Mouse (Mus musculus) ES-E14 (cell line): ENCODE measurements at regions not wholly inside any gene's neighbourhood (a gene's known extent, or its start where the extent isn't known, plus 50 kb on each side); places are given as distances from the start of the nearest gene placed in this dataset.

Experiments
- DNase-seq: peaks from one replicate; pipeline ENCODE4 v3.0.0-alpha.2; 2013; ENCODE audit warnings: low read depth, low spot score
- H3K27ac ChIP-seq: 2 replicates; pipeline ENCODE4 v1.5.1; 2012; ENCODE audit warnings: low read depth, mild to moderate bottlenecking, low read length, moderate library complexity, mixed read lengths; ENCODE audit not compliant: poor library complexity, insufficient read depth, severe bottlenecking
- H3K36me3 ChIP-seq: 2 replicates; pipeline ENCODE4 v1.6.1; 2012; ENCODE audit warnings: mild to moderate bottlenecking, low read length, moderate library complexity, mixed read lengths; ENCODE audit not compliant: control insufficient read depth, poor library complexity, insufficient read depth, severe bottlenecking
- H3K4me1 ChIP-seq, 2 experiments: fragments of 150-350 bp in 1 of 2; sonication (generic) in 1 of 2; 2 replicates each; pipeline ENCODE4 v1.6.1; 2012; ENCODE audit warnings: low read length in 2 of 2, mild to moderate bottlenecking in 1 of 2, mixed read lengths in 1 of 2; ENCODE audit not compliant: control insufficient read depth in 2 of 2, insufficient read depth in 2 of 2, poor library complexity in 1 of 2
- H3K4me3 ChIP-seq, 2 experiments: fragments of 150-350 bp in 1 of 2; sonication (generic) in 1 of 2; 2 replicates each; pipeline ENCODE4 v1.5.1; 2012; ENCODE audit warnings: low read length in 2 of 2, low read depth in 1 of 2, mild to moderate bottlenecking in 1 of 2, mixed read lengths in 1 of 2; ENCODE audit not compliant: insufficient read depth in 1 of 2, poor library complexity in 1 of 2, severe bottlenecking in 1 of 2
- H3K9ac ChIP-seq: 2 replicates; pipeline ENCODE4 v1.6.1; 2012; ENCODE audit warnings: low read depth, mild to moderate bottlenecking, low read length, mixed read lengths; ENCODE audit not compliant: poor library complexity, insufficient read depth, severe bottlenecking
- H3K9me3 ChIP-seq: fragments of 150-350 bp; sonication (generic); 2 replicates; pipeline ENCODE4 v1.6.1; 2012; ENCODE audit warnings: low read depth, mild to moderate bottlenecking, low read length; ENCODE audit not compliant: control insufficient read depth, insufficient read depth
- CHD2 ChIP-seq: IDR thresholded peaks from 2 replicates; pipeline ENCODE4 v1.6.1; 2014; ENCODE audit warnings: mild to moderate bottlenecking, low read depth, low read length, inconsistent platforms
- HCFC1 ChIP-seq: IDR thresholded peaks from 2 replicates; pipeline ENCODE4 v1.6.1; 2012; ENCODE audit warnings: low read length, inconsistent platforms, borderline replicate concordance; ENCODE audit not compliant: insufficient read depth
- MAFK ChIP-seq: IDR thresholded peaks from 2 replicates; pipeline ENCODE4 v1.6.1; 2014; ENCODE audit warnings: mild to moderate bottlenecking, low read depth, low read length, inconsistent platforms; ENCODE audit not compliant: insufficient read depth
- ZC3H11A ChIP-seq: IDR thresholded peaks from 2 replicates; pipeline ENCODE4 v1.6.1; 2012; ENCODE audit warnings: low read depth, mild to moderate bottlenecking, inconsistent platforms, low read length, borderline replicate concordance
- ZNF384 ChIP-seq: IDR thresholded peaks from 2 replicates; pipeline ENCODE4 v1.6.1; 2012; ENCODE audit warnings: low read depth, low read length, inconsistent platforms
- in situ Hi-C, 2 experiments: fragments of 600-800 bp; cut with MboI; formaldehyde crosslinking; loops; one replicate each; pipeline ENCODE4 v1.15.1; 2025; ENCODE audit warnings: low sequenced_read_pairs in 2 of 2, inconsistent platforms in 1 of 2; ENCODE audit not compliant: unreplicated experiment in 2 of 2

- no peak for DNase-seq
- peaks cover 0 to 3% of the 10 kb centered on the region in 2 experiments; a peak in 2 of 4 replicates for H3K4me1 ChIP-seq
- H3K4me3 ChIP-seq: no peak overlapping the region
- H3K36me3 ChIP-seq: no peaks in the 10 kb centered on the region
- in situ Hi-C loops: no loop called here
- TF ChIP-seq HCFC1 (no peak), CHD2 (no peak), MAFK (no peak), ZC3H11A (no peak), ZNF384 (no peak)
- no peaks in the 10 kb centered on the region for H3K9me3 ChIP-seq
- H3K27ac ChIP-seq: no peak overlapping the region
- H3K9ac ChIP-seq: no peak overlapping the region
Measured at GRCm38 (mm10) chr1:42387919-42388684, 307.5 kb upstream of the Pou3f3 start.

GRCm38 (mm10) chr1:42388740-42389139 lies 306.8 kb upstream of the Pou3f3 start:
- H3K36me3 ChIP-seq: no peaks in the 10 kb centered on the region
- DNase-seq: no peak
- no peak overlapping the region for H3K27ac ChIP-seq
- H3K4me3 ChIP-seq: no peak overlapping the region
- H3K9ac ChIP-seq: no peak overlapping the region
- in situ Hi-C loops: no loop called here
- no peak for TF ChIP-seq ZNF384
- H3K4me1 ChIP-seq: peaks cover 0 to 3% of the 10 kb centered on the region in 2 experiments; a peak in 2 of 4 replicates
- H3K9me3 ChIP-seq: no peaks in the 10 kb centered on the region

GRCm38 (mm10) chr1:42395651-42396260 lies 299.8 kb upstream of the Pou3f3 start:
- DNase-seq: no peak
- in situ Hi-C loops: no loop called here
- H3K9me3 ChIP-seq: no peaks in the 10 kb centered on the region
- peaks cover 0 to 3% of the 10 kb centered on the region in 2 experiments; a peak in 2 of 4 replicates for H3K4me1 ChIP-seq
- no peak overlapping the region for H3K27ac ChIP-seq
- no peaks in the 10 kb centered on the region for H3K36me3 ChIP-seq
- H3K9ac ChIP-seq: no peak overlapping the region
- TF ChIP-seq ZC3H11A (no peak), ZNF384 (no peak), HCFC1 (no peak), CHD2 (no peak), MAFK (no peak)
- no peak overlapping the region for H3K4me3 ChIP-seq

- in situ Hi-C loops: no loop called here
- Histone ChIP-seq H3K4me1 (no peaks in the 10 kb centered on the region), H3K27ac (no peak overlapping the region), H3K4me3 (no peak overlapping the region), H3K9me3 (no peaks in the 10 kb centered on the region), H3K9ac (no peak overlapping the region), H3K36me3 (no peaks in the 10 kb centered on the region)
- no peak for TF ChIP-seq ZC3H11A
- no peak for TF ChIP-seq HCFC1
- TF ChIP-seq ZNF384: no peak
- no peak for TF ChIP-seq MAFK
- no peak for TF ChIP-seq CHD2
- DNase-seq: no peak
Measured at GRCm38 (mm10) chr1:42398461-42399154, 297.0 kb upstream of the Pou3f3 start.
